Mouse (Mus musculus) lung, postnatal 0 days (tissue): ENCODE measurements at regions not wholly inside any gene's neighbourhood (a gene's known extent, or its start where the extent isn't known, plus 50 kb on each side); places are given as distances from the start of the nearest gene placed in this dataset.
A peak's percentile ranks its signal among the peaks of the same experiment; 100 is the strongest.

Experiments
- ATAC-seq: fragments of 200-750 bp; cut with Nextera tagmentation; 2 replicates; pipeline ENCODE4 v1.8.0; 2017; ENCODE audit warnings: moderate library complexity
- DNase-seq: peaks from one replicate; pipeline ENCODE4 v3.0.0-alpha.2; 2016; ENCODE audit warnings: low spot score
- H3K27ac ChIP-seq: fragments of 300-500 bp; sonication (generic); 2 replicates; pipeline ENCODE4 v1.5.1; 2014; ENCODE audit warnings: antibody characterized with exemption, mild to moderate bottlenecking, low read length, mixed read lengths
- H3K27me3 ChIP-seq: fragments of 300-500 bp; sonication (generic); replicated peaks from 2 replicates; pipeline ENCODE4 v1.6.1; 2014; ENCODE audit warnings: low read length, mixed read lengths; ENCODE audit not compliant: insufficient read depth
- H3K36me3 ChIP-seq: fragments of 300-500 bp; sonication (generic); 2 replicates; pipeline ENCODE4 v1.6.1; 2014; ENCODE audit warnings: low read length, mixed read lengths; ENCODE audit not compliant: insufficient read depth
- H3K4me1 ChIP-seq: fragments of 300-500 bp; sonication (generic); 2 replicates; pipeline ENCODE4 v1.6.1; 2014; ENCODE audit warnings: antibody characterized with exemption, low read depth, low read length, mixed read lengths; ENCODE audit not compliant: insufficient read depth
- H3K4me2 ChIP-seq: fragments of 300-500 bp; sonication (generic); replicated peaks from 2 replicates; pipeline ENCODE4 v1.6.1; 2014; ENCODE audit warnings: low read depth, mild to moderate bottlenecking, low read length, moderate library complexity, mixed read lengths
- H3K4me3 ChIP-seq: fragments of 300-500 bp; sonication (generic); 2 replicates; pipeline ENCODE4 v1.5.1; 2014; ENCODE audit warnings: low read depth, low read length
- H3K9ac ChIP-seq: fragments of 300-500 bp; sonication (generic); replicated peaks from 2 replicates; pipeline ENCODE4 v1.6.1; 2014; ENCODE audit warnings: low read depth, mild to moderate bottlenecking
- H3K9me3 ChIP-seq: fragments of 300-500 bp; sonication (generic); 2 replicates; pipeline ENCODE4 v1.6.1; 2016; ENCODE audit warnings: low read length, mixed read lengths
- CTCF ChIP-seq: IDR thresholded peaks from 2 replicates; pipeline ENCODE4 v1.5.1; 2016; ENCODE audit warnings: antibody characterized with exemption, mild to moderate bottlenecking
- EP300 ChIP-seq: IDR thresholded peaks from 2 replicates; pipeline ENCODE4 v1.6.1; 2016; ENCODE audit warnings: antibody characterized with exemption, mild to moderate bottlenecking, control low read depth
- WGBS: fragments of 180-500 bp; shearing (Covaris S2); extraction: QIAGEN DNeasy Blood & Tissue Kit; methylation state at CpG from one replicate; pipeline ENCODE4 v1.1.7; 2014; 5-methylcytosine and 5-hydroxymethylcytosine counted together

DNA sequence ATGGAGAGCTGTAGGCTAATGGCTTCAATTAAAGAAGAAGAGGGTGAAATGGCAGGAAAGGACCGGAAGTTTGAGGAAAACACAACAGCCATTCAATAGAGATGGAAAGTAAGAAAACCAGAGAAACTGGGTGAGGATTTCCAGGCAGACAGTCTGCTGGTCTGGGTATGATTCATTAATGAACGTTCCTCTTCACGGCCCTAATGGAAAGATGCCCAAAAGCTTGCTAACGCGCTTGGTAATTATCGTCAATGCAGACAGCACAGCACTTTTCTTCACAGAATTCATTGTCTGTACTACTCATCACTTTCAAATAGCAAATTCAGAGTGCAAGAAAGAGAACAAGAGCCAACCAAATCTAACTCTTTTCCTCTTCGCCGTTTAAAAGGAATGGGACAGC lies 60.3 kb downstream of the Ing2 start:
- Histone ChIP-seq H3K4me1 (no peaks in the 10 kb centered on the region), H3K9ac (no peak overlapping the region), H3K36me3 (no peaks in the 10 kb centered on the region), H3K4me2 (no peak overlapping the region), H3K27me3 (no peaks in the 10 kb centered on the region), H3K27ac (no peak overlapping the region), H3K9me3 (no peaks in the 10 kb centered on the region), H3K4me3 (no peak overlapping the region)
- ATAC-seq (no peak), DNase-seq (no peak)
- 94% methylated on average over 8 of the region's 8 CpGs for WGBS
- no peak for TF ChIP-seq EP300

DNA sequence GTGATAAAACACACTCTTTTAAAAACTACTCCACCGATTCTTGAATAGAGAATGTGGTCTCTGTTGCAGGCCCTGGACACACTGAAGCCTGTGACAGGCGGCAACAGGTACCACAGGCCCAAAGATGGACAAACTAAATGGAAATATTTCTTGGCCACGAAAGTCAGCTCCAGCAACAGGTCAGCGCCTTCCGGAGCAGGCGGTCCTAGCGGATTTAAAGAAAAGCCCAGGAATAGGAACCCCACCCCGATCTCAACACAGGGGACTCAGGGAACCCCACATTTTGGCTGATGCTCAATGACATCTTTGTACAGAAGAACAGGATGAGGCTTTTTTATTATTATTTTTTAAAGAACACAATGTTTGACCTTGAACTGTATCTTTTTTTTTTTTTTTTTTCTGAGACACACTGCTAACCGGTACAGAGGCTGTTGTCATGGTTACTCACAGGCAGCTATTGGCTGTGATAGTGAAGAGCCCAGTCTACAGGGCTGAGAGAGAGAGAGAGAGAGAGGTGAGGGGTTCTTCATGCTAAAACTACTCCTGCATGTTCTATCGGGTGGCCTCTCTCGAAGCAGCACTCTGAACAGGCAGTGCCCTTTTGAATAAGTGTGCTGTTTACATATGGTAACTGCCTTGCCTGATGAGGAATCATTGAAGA lies 63.5 kb downstream of the Ing2 start:
- DNase-seq (no peak), ATAC-seq (no peak)
- 70% methylated on average over 11 of the region's 11 CpGs for WGBS
- Histone ChIP-seq H3K4me1 (no peaks in the 10 kb centered on the region), H3K4me3 (no peak overlapping the region), H3K4me2 (no peak overlapping the region), H3K9me3 (no peaks in the 10 kb centered on the region), H3K27ac (no peak overlapping the region), H3K9ac (no peak overlapping the region), H3K27me3 (no peaks in the 10 kb centered on the region), H3K36me3 (no peaks in the 10 kb centered on the region)
- TF ChIP-seq EP300 (no peak), CTCF (no peak)

DNA sequence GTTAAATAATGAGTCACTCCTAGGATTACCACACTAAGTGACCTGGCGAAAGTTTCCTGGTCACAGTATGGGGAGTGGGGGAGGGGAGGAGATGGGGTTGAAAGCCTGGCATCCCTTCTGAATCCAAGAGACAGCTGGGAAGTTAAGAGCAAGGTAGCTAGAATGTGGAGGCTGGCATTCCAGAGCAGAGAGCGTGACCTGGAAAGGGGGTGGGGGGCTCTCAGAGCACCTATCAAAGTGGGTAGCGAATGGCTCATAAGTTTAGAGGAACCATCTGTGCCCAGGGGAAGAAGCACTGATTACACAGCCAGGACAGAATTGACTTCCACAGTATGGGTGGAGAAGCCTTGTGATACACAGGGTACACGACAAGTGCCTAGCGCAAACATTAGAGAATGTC lies 65.4 kb downstream of the Ing2 start:
- Histone ChIP-seq H3K36me3 (no peaks in the 10 kb centered on the region), H3K27me3 (no peaks in the 10 kb centered on the region), H3K9ac (no peak overlapping the region), H3K4me1 (no peaks in the 10 kb centered on the region), H3K27ac (no peak overlapping the region), H3K4me3 (no peak overlapping the region), H3K9me3 (no peaks in the 10 kb centered on the region), H3K4me2 (no peak overlapping the region)
- DNase-seq (peak; percentile 7), ATAC-seq (no peak)
- WGBS = 85% methylated on average over 5 of the region's 5 CpGs
- no peak for TF ChIP-seq EP300
- no peak for TF ChIP-seq CTCF

DNA sequence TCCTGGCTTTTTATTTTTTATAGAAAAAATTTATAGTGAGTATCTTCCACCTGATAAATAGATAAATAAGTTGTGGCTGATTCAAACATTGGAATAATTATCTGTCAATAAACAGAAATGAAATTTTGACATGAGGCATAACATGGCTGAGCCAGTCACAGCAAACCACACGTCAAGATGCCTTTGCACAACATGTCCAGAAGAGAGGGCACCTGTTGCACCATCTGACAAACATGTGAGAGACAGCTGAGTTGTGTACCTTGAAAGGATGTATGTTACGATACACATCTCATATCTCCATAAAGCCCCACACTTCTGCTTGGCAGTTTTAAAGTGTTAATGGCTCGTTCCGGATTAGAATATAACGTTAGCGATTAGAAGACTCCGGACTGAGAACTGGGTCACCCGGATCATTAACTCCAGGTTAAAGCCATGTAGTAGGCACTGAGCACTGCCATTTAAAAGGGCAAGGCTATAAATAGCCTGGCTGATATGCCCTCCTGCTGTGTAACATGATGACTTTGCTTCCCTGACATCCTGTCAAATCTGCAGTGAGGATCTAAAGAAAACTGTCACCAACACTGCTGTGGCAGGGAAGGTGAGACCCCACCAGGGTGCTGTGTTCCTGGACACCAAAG lies 70.9 kb downstream of the Rwdd4a start:
- no peaks in the 10 kb centered on the region for H3K36me3 ChIP-seq
- ATAC-seq = no peak
- no peak overlapping the region for H3K4me2 ChIP-seq
- no peak overlapping the region for H3K9ac ChIP-seq
- 83% methylated on average over 8 of the region's 8 CpGs for WGBS
- H3K4me3 ChIP-seq = no peak overlapping the region
- TF ChIP-seq CTCF (no peak), EP300 (no peak)
- H3K9me3 ChIP-seq = no peaks in the 10 kb centered on the region
- no peaks in the 10 kb centered on the region for H3K4me1 ChIP-seq
- H3K27me3 ChIP-seq = no peaks in the 10 kb centered on the region
- no peak overlapping the region for H3K27ac ChIP-seq
- DNase-seq = no peak
